Mouse (Mus musculus) cortical plate, adult 2 months (tissue): ENCODE measurements around the gene Ppp2r5c. TPM values are rescaled to one million over a fixed set of nuclear protein-coding genes. Genes with fewer than 3 reads are reported as not detected.

Experiments
- H3K27ac ChIP-seq: fragments of 200-500 bp; 2 replicates; pipeline ENCODE4 v1.5.1; 2012; ENCODE audit warnings: low read length, control low read depth, inconsistent platforms; ENCODE audit not compliant: insufficient read depth
- H3K4me1 ChIP-seq: fragments of 200-500 bp; 2 replicates; pipeline ENCODE4 v1.6.1; 2011; ENCODE audit warnings: low read length; ENCODE audit not compliant: control insufficient read depth, insufficient read depth
- H3K4me3 ChIP-seq: fragments of 200-500 bp; 2 replicates; pipeline ENCODE4 v1.5.1; 2011; ENCODE audit warnings: mild to moderate bottlenecking, low read length, control low read depth; ENCODE audit not compliant: insufficient read depth
- CTCF ChIP-seq: fragments of 200-500 bp; IDR thresholded peaks from 2 replicates; pipeline ENCODE4 v1.5.1; 2011; ENCODE audit warnings: mild to moderate bottlenecking, control low read depth, low read length; ENCODE audit not compliant: insufficient read depth; ENCODE audit errors: extremely low read depth
- POLR2A ChIP-seq: fragments of 200-500 bp; IDR thresholded peaks from 2 replicates; pipeline ENCODE4 v1.6.1; 2011; ENCODE audit warnings: mild to moderate bottlenecking, low read length, control low read depth; ENCODE audit not compliant: insufficient read depth; ENCODE audit errors: extremely low read depth
- polyA plus RNA-seq: library from polyadenylated mRNA; depleted of rRNA; stranded (reverse); fragments of >200 nt; gene quantifications from 2 replicates; pipeline ENCODE4 v1.2.3, GENCODE M21; 2012; rRNA removed

The Ppp2r5c gene
- polyA plus RNA-seq = 193 and 198 TPM in 2 replicates

DNA sequence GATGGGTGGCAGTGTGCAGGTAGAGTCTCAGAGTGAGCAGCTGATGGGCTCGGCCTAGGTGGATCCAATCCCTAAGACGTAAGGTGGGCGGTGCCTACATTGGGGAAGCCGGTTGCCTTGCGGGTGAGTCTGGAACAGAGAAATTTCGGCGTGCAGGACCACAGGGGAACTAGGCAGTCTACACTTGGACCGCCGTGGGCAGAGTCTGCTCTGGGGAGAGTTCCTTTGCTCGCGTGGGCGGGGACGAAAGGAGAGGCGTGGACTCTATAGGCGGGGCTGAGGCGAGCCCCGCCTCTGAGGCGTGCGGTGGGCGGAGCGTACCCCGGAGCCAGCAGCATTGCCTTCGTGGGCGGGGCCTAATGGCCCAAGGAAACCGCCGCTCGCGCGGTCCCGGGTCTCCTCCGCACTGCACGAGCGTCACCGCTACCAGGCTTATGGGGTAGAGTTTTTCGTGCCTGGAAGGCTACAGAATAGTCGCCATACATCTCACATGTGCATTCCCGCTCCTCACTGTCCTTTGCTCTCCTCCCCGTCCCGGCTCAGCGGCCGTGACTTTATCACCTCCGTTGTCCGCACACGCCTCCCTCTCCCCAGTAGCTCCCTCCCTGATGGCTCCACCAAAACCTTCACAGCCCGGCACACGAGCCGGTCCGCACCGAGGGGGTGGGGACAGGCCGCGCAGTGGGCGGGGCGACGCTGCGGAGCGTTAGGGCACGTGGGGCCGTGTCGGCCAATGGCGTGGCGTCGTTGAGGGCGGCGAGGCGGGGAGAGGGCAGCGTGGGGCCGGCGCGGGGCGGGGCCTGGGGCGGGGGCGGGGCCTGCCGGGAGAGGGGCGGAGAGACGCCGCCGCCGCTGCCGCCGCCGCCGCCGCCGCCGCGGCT is at the start of gene Ppp2r5c:
TSS of gene Ppp2r5c (plus strand) at position 831 of the 881 bp plus-strand sequence.
- H3K4me3 ChIP-seq = peak within 1 kb of the TSS; percentile 83
- H3K4me1 ChIP-seq = no peaks in the 10 kb centered on the region
- peak; percentile 66; the same call in 1 of the 2 replicates for TF ChIP-seq POLR2A
- no peak for TF ChIP-seq CTCF
- H3K27ac ChIP-seq = peak within 1 kb of the TSS; percentile 93

DNA sequence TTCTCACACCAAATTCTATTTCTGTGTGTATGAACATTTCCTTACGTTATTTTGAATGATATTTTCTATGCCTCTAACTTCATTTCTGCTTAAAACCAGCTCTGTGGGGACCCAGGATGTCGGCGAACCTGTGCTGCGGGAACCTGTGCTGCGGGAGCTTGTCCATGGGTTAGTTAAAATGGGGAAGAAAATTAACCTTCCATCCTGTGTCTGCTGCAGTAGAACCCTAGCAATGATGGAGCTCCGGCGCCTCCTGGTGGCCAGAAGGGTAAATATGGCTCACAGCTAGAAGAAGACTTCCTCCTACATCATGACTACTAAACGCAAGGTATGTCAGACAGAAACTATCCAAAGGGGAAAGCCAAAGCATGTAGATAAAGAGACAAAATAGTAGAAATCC is 48.6 kb upstream of the Ppp2r5c start:
- H3K4me3 ChIP-seq = no peak overlapping the region
- TF ChIP-seq CTCF = peak; percentile 93
- TF ChIP-seq POLR2A = no peak
- H3K27ac ChIP-seq = no peak overlapping the region
- H3K4me1 ChIP-seq = no peaks in the 10 kb centered on the region

- H3K4me3 ChIP-seq = no peak overlapping the region
Observed at GRCm38 (mm10) chr12:110399161-110399560, 47.8 kb upstream of the Ppp2r5c start.

GRCm38 (mm10) chr12:110400936-110401335 is 46.0 kb upstream of the Ppp2r5c start:
- Histone ChIP-seq H3K4me1 (no peaks in the 10 kb centered on the region), H3K4me3 (no peak overlapping the region), H3K27ac (no peak overlapping the region)
- TF ChIP-seq CTCF (no peak), POLR2A (no peak)

More at GRCm38 (mm10) chr12:110399161-110399560, 47.8 kb upstream of the Ppp2r5c start:
- Histone ChIP-seq H3K27ac (no peak overlapping the region), H3K4me1 (no peaks in the 10 kb centered on the region)
- TF ChIP-seq POLR2A (no peak), CTCF (no peak)

DNA sequence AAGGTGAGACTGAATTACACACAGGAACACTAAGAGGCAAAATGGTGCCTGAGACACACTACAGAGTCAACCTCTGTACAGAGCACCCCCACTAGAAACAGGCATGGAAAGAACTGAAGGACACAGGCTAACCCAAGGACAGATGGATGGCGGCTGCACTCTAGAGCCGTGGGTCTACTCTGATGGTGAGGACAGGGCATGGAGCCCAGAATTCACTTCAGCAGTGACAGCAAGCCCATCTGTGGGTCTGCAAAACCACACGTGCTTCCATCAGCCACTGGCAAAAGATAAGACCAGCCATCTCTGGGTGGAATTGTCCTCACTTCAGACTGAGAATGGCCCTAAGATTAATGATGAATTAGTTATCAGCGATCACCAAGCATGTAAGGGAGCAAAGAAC is 45.0 kb upstream of the Ppp2r5c start:
- no peak overlapping the region for H3K27ac ChIP-seq
- TF ChIP-seq POLR2A (no peak), CTCF (no peak)
- no peaks in the 10 kb centered on the region for H3K4me1 ChIP-seq
- no peak overlapping the region for H3K4me3 ChIP-seq

GRCm38 (mm10) chr12:110416244-110416643 is 30.7 kb upstream of the Ppp2r5c start:
- Histone ChIP-seq H3K27ac (no peak overlapping the region), H3K4me1 (no peaks in the 10 kb centered on the region), H3K4me3 (no peak overlapping the region)
- TF ChIP-seq POLR2A (no peak), CTCF (0 out of 2 replicates have a peak, but pooled peaks have one; percentile 7)

DNA sequence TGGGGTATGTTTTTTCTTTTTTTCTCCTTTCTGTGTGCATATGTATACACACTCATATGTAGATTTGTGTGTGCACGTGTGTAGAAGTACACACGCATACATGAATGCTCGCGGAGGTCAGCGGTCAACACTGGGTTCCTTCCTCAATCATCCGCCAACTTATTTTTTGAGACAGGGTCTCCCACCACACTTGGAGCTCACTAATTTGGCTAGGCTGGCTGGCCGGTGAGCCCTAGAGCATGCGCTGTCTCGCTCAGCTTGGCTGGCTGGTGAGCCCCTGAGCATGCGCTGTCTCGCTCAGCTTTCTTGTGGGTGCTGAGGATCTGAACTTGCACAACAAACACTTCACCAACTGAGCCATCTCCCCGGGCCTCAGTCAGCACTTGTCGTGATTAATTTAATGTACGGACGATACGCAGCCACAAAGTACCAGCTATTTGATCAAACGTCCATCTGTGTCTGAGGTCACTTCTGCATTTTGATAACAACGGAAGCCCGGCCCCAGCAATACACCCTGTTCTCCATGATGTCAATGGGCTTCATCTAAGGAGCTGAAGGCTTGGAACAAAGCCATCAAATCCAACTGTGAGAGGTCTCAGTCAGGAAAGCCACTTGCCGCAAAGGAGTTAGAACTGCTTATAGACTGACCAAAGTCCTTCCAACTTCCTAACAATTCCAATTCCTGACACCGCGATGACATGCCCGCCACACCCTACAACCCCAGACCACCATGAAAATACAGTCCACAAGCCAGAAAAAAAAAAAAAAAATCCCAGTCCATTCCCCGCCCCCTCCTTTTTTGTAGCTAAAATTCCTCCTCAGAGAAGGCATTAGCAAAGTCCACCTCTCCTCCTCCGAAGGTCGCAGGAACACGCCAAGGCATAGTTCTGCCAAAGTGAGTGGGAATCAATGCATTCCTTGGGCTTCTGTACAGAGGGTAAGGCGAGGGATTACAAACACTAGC is 29.6 kb upstream of the Ppp2r5c start:
- Histone ChIP-seq H3K4me3 (no peak overlapping the region), H3K27ac (no peak overlapping the region), H3K4me1 (no peaks in the 10 kb centered on the region)
- no peak for TF ChIP-seq POLR2A
- TF ChIP-seq CTCF = no peak

- no peaks in the 10 kb centered on the region for H3K4me1 ChIP-seq
- H3K4me3 ChIP-seq = no peak overlapping the region
- TF ChIP-seq CTCF (no peak), POLR2A (no peak)
- no peak overlapping the region for H3K27ac ChIP-seq
Observed at GRCm38 (mm10) chr12:110417987-110418734, 28.8 kb upstream of the Ppp2r5c start.
